Comparison of ENCODE assay signal across 24 mouse cellular contexts in the genomic region with DNA sequence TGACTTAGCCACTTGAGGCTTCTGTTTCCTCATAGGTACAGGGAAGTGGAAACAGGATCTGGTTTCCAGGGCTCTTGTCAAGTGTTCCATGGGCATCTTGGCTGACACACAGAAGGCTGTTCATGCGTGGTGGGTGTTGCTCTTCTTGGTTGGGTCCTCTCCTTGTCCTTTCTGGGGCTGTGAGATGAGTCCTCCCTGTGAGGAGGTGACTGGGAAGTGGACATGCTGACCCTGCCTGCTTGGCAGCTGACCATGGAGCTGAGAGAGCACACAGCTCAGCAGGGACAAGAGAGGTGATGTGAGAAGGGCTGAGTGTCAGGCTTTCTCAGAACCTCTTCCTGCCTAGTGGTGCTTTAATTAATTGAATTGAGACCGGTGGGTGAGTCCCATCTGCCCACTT. TPM values are rescaled to one million over a fixed set of nuclear protein-coding genes. Genes with fewer than 3 reads are reported as not detected.
DNase-seq lines count a peak whose midpoint lies in the region; ATAC-seq and TF ChIP-seq lines count a peak whose summit lies in the region.
"Had no signal": no experiment of that assay in that cellular context is flagged by ENCODE, and none has a peak within 500 bp of the region (broad histone marks: within the 10 kb centered on the region; RNA-seq: fewer than 3 reads in every experiment).

No protein-coding gene starts in this region.

- no peak overlapping the region for H3K27ac ChIP-seq in CH12.LX (ENCODE audit: insufficient read depth, low read depth)
- H3K27ac ChIP-seq in heart, embryonic 10.5 days, result no peak overlapping the region
- no peak overlapping the region for H3K27ac ChIP-seq in kidney, embryonic 15.5 days
- H3K27ac ChIP-seq: embryonic facial prominence, embryonic 10.5 days; embryonic facial prominence, embryonic 13.5 days; forebrain, embryonic 12.5 days; forebrain, embryonic 15.5 days; heart, adult 2 months; hindbrain, embryonic 12.5 days; hindbrain, embryonic 15.5 days had no signal

- peaks cover 96% of the 10 kb centered on the region for H3K79me2 ChIP-seq in CH12.LX (replicated peaks; ENCODE audit: control insufficient read depth, extremely low read depth, insufficient read depth, poor library complexity, severe bottlenecking)

- H3K4me1 ChIP-seq in CH12.LX (ENCODE audit: control insufficient read depth in 1 of 2, insufficient read depth in 2 of 2), result peaks cover 27 to 86% of the 10 kb centered on the region in 2 experiments
- no peaks in the 10 kb centered on the region for H3K4me1 ChIP-seq in heart, embryonic 10.5 days
- H3K4me1 ChIP-seq in kidney, embryonic 15.5 days, result no peaks in the 10 kb centered on the region
- H3K4me1 ChIP-seq: embryonic facial prominence, embryonic 10.5 days; embryonic facial prominence, embryonic 13.5 days; forebrain, embryonic 12.5 days; forebrain, embryonic 15.5 days; hindbrain, embryonic 12.5 days had no signal

- no peak for TF ChIP-seq RAD21 in CH12.LX (IDR thresholded peaks at IDR 0.05; ENCODE audit: low read depth, low read length)

- TF ChIP-seq POLR2A in CH12.LX (IDR thresholded peaks at IDR 0.05; ENCODE audit: low read depth, low read length), result 0 out of 2 replicates have a peak, but pooled peaks have one; percentile 28

- DNase-seq in cerebellum, adult 8-10 months, result peak; percentile 28
- DNase-seq in cerebellum, adult 11-12 months, result no peak
- no peak for DNase-seq in CH12.LX (ENCODE audit: extremely low read depth)
- DNase-seq in brain, adult 2 months (ENCODE audit: low read depth, low spot score), result peak; percentile 44
- no peak for DNase-seq in Muller cell, postnatal 12 days (ENCODE audit: inconsistent ontology term)
- DNase-seq in heart, embryonic 10.5 days (ENCODE audit: low spot score), result no peak
- DNase-seq: adrenal gland, adult 2 months; adrenal gland, postnatal 14 days; embryo, embryonic 11 days; gastrocnemius, postnatal 25 days; heart, adult 2 months had no signal

- ATAC-seq in common myeloid progenitor, adult 5-6 weeks (replicated peaks; ENCODE audit: low read depth, poor library complexity, severe bottlenecking), result 0 out of 2 replicates have a peak, but pooled peaks have one; percentile 16
- ATAC-seq in kidney, embryonic 15.5 days (replicated peaks; ENCODE audit: low FRiP score), result no peak
- ATAC-seq: CD4-positive, CD25-positive, alpha-beta regulatory T cell, adult 4 months; forebrain, embryonic 15.5 days; intestine, postnatal 0 days; Patski had no signal

- H3K4me3 ChIP-seq in CH12.LX (replicated peaks in 1 of 3; ENCODE audit: low read depth in 2 of 3, low read length in 2 of 3, poor library complexity in 1 of 3), result no peak overlapping the region
- H3K4me3 ChIP-seq in heart, embryonic 10.5 days, result no peak overlapping the region
- no peak overlapping the region for H3K4me3 ChIP-seq in kidney, embryonic 15.5 days (replicated peaks)
- H3K4me3 ChIP-seq: embryonic facial prominence, embryonic 10.5 days; embryonic facial prominence, embryonic 13.5 days; erythroblast, embryonic 14.5 days; forebrain, embryonic 12.5 days; forebrain, embryonic 15.5 days; heart, adult 2 months; hindbrain, embryonic 12.5 days; hindbrain, embryonic 15.5 days had no signal

- no peak for TF ChIP-seq EP300 in CH12.LX (IDR thresholded peaks at IDR 0.05; ENCODE audit: low read length)

- no peak overlapping the region for H3K4me2 ChIP-seq in CH12.LX (ENCODE audit: insufficient read depth, low read depth, poor library complexity, severe bottlenecking)
- no peak overlapping the region for H3K4me2 ChIP-seq in kidney, embryonic 15.5 days
- H3K4me2 ChIP-seq: embryonic facial prominence, embryonic 13.5 days; forebrain, embryonic 12.5 days; forebrain, embryonic 15.5 days; heart, embryonic 11.5 days; hindbrain, embryonic 12.5 days; hindbrain, embryonic 15.5 days had no signal

- no peak overlapping the region for H3K9ac ChIP-seq in CH12.LX (ENCODE audit: insufficient read depth, low read depth)
- H3K9ac ChIP-seq in kidney, embryonic 15.5 days, result no peak overlapping the region
- H3K9ac ChIP-seq: embryonic facial prominence, embryonic 13.5 days; forebrain, embryonic 12.5 days; forebrain, embryonic 15.5 days; hindbrain, embryonic 12.5 days; hindbrain, embryonic 15.5 days had no signal

- no peaks in the 10 kb centered on the region for H3K27me3 ChIP-seq in CH12.LX (replicated peaks)
- no peaks in the 10 kb centered on the region for H3K27me3 ChIP-seq in heart, embryonic 10.5 days (ENCODE audit: insufficient read depth, poor library complexity, severe bottlenecking)
- H3K27me3 ChIP-seq in kidney, embryonic 15.5 days, result no peaks in the 10 kb centered on the region
- H3K27me3 ChIP-seq: embryonic facial prominence, embryonic 13.5 days; forebrain, embryonic 12.5 days; forebrain, embryonic 15.5 days; hindbrain, embryonic 12.5 days; hindbrain, embryonic 15.5 days had no signal

- dilution Hi-C loops in CH12.LX (cut with MboI; ENCODE audit: extremely low pct_ligation_motif_present, extremely low pct_unique_long_range_greater_than_20kb, low sequenced_read_pairs), result no loop called here

- 85% methylated on average over 2 of the region's 2 CpGs for WGBS in heart, embryonic 10.5 days
- WGBS in kidney, embryonic 15.5 days, result 79% methylated on average over 2 of the region's 2 CpGs

- H3K36me3 ChIP-seq in CH12.LX (replicated peaks in 1 of 2; ENCODE audit: control insufficient read depth in 1 of 2, insufficient read depth in 1 of 2, low read length in 1 of 2), result peaks cover 79 to 97% of the 10 kb centered on the region in 2 experiments
- H3K36me3 ChIP-seq in heart, embryonic 10.5 days, result no peaks in the 10 kb centered on the region
- no peaks in the 10 kb centered on the region for H3K36me3 ChIP-seq in kidney, embryonic 15.5 days
- H3K36me3 ChIP-seq: embryonic facial prominence, embryonic 10.5 days; embryonic facial prominence, embryonic 13.5 days; forebrain, embryonic 12.5 days; forebrain, embryonic 15.5 days; hindbrain, embryonic 12.5 days; hindbrain, embryonic 15.5 days had no signal

- no peak for TF ChIP-seq CTCF in CH12.LX (conservative IDR thresholded peaks at IDR 0.05 in 1 of 2, IDR thresholded peaks at IDR 0.05 in 1 of 2; ENCODE audit: low read depth in 2 of 2, low read length in 2 of 2)

- in situ Hi-C loops in CH12.LX (cut with MboI; ENCODE audit: low pct_ligation_motif_present, low pct_unique_long_range_greater_than_20kb, low sequenced_read_pairs), result no loop called here

- H3K9me3 ChIP-seq in CH12.LX (replicated peaks; ENCODE audit: low read length), result peaks cover 25% of the 10 kb centered on the region
- H3K9me3 ChIP-seq in heart, embryonic 10.5 days, result no peaks in the 10 kb centered on the region
- no peaks in the 10 kb centered on the region for H3K9me3 ChIP-seq in kidney, embryonic 15.5 days (replicated peaks)
- H3K9me3 ChIP-seq: embryonic facial prominence, embryonic 10.5 days; embryonic facial prominence, embryonic 13.5 days; forebrain, embryonic 15.5 days; hindbrain, embryonic 12.5 days; hindbrain, embryonic 15.5 days had no signal

TF ChIP-seq in CH12.LX, 34 proteins besides CTCF, POLR2A, EP300 and RAD21:
- TF ChIP-seq MAFK (IDR thresholded peaks at IDR 0.05; ENCODE audit: insufficient replicate concordance, low read length) (no peak), MAX (IDR thresholded peaks at IDR 0.05; ENCODE audit: low read length) (no peak), NRF1 (IDR thresholded peaks at IDR 0.05; ENCODE audit: low read depth, low read length) (no peak), MEF2A (IDR thresholded peaks at IDR 0.05; ENCODE audit: borderline replicate concordance, low read depth, low read length) (no peak), KAT2A (IDR thresholded peaks at IDR 0.05; ENCODE audit: insufficient replicate concordance, low read length) (no peak), MAZ (IDR thresholded peaks at IDR 0.05; ENCODE audit: low read depth, low read length) (no peak), USF1 (IDR thresholded peaks at IDR 0.05; ENCODE audit: low read depth, low read length) (no peak), GABPA (IDR thresholded peaks at IDR 0.05; ENCODE audit: insufficient replicate concordance, low read depth, low read length) (no peak), ZNF384 (IDR thresholded peaks at IDR 0.05; ENCODE audit: low read depth, low read length) (no peak), MXI1 (IDR thresholded peaks at IDR 0.05; ENCODE audit: low read depth, low read length) (no peak)
TF ChIP-seq in CH12.LX: peak in this region for 0.

RNA-seq across cellular contexts. Expression of a gene that starts 10.2 kb away (rescaled TPM):
- total RNA-seq in CH12.LX (2012; rRNA removed) (270 and 337 TPM in 2 replicates), CH12.LX (2014; rRNA removed) (289 and 323 TPM in 2 replicates)
- polyA plus RNA-seq in CH12.LX (2012; ENCODE audit: insufficient read length, low read depth), result 381 and 463 TPM in 2 replicates
- total RNA-seq in common myeloid progenitor, adult 5-6 weeks (2017), result 3.7 and 4.8 TPM in 2 replicates
- polyA plus RNA-seq in heart, embryonic 10.5 days (2016; fragmentation: Nextera tagmentation; extraction: Ambion mirVana), result 13.3 and 14.3 TPM in 2 replicates
- polyA plus RNA-seq in kidney, embryonic 15.5 days (2015; fragmentation: Nextera tagmentation; extraction: Ambion mirVana), result 3.4 and 5.9 TPM in 2 replicates
- polyA plus RNA-seq: erythroblast, embryonic 14.5 days; Patski had no signal

Comparison
In these comparisons a context has a peak if more than half of its experiments do, and no peak if none do; other contexts are left out.
1. DNase-seq: peak in cerebellum, adult 8-10 months (single experiment) and brain, adult 2 months (single experiment); none in cerebellum, adult 11-12 months (single experiment), CH12.LX (single experiment), Muller cell, postnatal 12 days (single experiment) and heart, embryonic 10.5 days (single experiment).
2. RNA of a gene that starts 10.2 kb away (polyA plus RNA-seq): 381 to 463 TPM in CH12.LX; 13.3 to 14.3 TPM in heart, embryonic 10.5 days and 3.4 to 5.9 TPM in kidney, embryonic 15.5 days; every median in the first group is over 10 times any median in the second.